Mouse (Mus musculus): ENCODE results near the gene Chd5.
A peak's percentile ranks its signal among the peaks of the same experiment; 100 is the strongest.

The Chd5 gene

DNA sequence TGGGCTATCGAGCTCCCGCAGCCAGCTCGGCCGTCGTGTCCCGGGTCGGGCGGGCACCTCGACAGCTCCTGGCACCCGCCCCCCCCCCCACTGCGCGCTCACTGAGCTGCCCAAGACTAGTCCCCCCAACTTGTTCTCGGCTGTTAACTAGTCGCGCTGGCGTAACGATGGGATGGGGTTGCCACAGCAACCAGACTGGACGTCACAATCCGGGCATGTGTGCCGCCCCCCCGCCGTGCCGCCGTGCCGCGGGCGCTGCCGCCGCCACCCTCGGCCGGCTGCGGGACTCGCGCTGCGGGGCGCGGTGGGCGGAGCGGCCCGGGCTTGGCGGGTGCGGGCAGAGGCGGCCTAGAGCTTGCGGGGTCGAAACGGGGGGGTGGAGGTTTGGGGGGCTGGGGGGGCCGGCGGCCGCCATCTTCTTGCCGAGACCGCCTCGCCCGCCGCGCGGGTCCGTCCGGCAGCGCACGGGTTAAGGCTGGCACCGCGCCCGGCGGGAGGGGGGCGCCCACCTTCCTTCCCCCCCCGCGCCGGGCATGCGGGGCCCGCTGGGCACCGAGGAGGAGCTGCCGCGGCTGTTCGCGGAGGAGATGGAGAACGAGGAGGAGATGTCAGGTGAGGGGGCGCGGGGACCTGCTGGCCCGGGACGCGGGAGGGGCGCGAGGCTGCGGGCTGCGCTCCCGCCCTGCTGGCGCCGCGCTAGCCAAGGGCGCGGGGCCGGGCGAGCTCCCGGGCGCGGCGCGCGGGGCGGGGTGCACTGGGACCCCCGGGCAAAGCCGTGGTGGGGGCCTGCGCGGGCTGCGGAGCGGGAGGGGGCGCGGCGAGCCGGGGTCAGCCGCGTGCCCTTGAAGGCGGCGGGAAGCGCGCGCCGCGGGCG is at the start of gene Chd5:
TSS of gene Chd5 (plus strand) at position 233 of the 874 bp plus-strand sequence.
- no peak for DNase-seq (ENCODE audit: low spot score in 2 of 2)

DNA sequence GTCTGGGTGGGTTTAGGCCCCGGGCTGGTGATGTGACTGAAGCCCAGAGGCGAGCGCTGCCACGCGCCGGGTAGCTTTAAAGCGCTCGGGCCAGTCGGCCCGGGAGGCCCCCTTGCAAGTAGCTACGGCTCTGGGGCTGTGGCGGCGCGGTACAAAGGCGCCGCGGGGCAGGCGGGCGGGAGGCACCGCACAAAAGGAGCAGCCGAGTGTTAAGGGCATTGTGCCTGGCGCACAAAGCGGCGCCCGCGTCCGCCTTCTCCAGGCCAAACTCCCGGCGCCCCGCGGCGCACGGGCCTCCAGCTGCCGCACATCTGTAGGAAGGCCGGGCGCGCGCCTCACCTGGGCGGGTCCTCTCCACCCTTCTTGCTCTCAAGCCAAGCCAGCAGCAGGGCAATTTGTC is 48.1 kb upstream of the Chd5 start:
- DNase-seq (ENCODE audit: low spot score in 2 of 2) = no peak

GRCm38 (mm10) chr4:152290991-152291390 is 47.5 kb upstream of the Chd5 start:
- DNase-seq (ENCODE audit: low spot score in 2 of 2) = no peak

DNA sequence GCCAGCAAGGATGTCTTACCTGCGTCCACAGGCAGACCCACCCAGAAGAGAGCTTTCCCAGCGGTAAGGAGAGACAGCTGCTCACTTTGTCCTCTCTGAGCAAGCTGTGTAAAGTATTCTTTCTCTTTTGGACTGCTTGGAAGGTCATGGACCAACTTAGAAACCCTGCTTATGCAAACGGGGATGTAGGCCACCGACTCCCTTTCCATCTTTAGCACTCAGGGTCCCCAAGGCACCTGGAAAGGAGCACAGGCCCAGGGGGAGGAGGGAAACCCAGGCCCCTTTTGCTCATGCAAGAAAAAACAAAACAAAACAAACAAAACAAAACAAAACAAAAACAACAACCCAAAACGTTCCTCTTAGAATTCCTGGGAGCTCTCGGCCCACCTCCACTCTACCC is 46.9 kb upstream of the Chd5 start, which contains the start of gene Hes3:
TSS of gene Hes3 (minus strand) at position 101 of the 400 bp plus-strand sequence.
- no peak for DNase-seq (ENCODE audit: low spot score in 2 of 2)

DNA sequence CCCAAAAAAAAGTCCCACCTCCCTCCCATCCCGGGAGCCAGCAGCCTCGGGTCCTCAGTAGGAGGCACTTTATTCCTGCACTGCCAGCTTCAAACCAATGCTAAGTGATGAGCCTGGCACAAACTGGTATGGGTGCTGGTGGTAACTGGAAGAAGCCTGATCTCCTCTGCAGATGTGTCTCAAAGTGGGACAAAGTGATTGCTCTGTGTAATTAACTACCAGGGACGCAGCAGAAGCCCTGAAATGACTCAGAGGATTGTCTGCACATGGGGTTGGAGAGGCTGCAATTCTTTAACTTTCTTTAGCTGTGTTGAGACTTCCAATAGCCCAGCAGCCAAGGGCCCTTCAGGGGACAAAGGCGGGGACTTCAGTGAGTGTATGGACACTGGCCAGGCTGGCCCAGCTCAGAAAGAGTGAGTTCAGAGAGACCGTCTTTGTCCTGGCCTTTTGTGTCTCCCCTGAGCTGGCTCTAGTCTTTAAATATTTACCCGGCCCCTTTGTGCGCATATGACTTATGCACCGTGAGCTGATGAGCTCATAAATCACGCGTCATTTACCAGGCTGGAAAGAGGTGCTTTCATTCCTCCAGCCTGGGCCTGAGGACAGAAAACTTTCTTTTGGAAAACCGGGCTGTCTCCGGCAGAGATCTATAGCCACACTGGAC is 46.2 kb upstream of the Chd5 start:
- no peak for DNase-seq (ENCODE audit: low spot score in 2 of 2)

- no peak for DNase-seq (ENCODE audit: low spot score in 2 of 2)
Observed at GRCm38 (mm10) chr4:152294188-152294929, 44.1 kb upstream of the Chd5 start.

- DNase-seq (ENCODE audit: low spot score in 2 of 2) = no peak
Observed at GRCm38 (mm10) chr4:152295916-152296315, 42.5 kb upstream of the Chd5 start.

GRCm38 (mm10) chr4:152296371-152296770 is 42.1 kb upstream of the Chd5 start:
- no peak for DNase-seq (ENCODE audit: low spot score in 2 of 2)

- DNase-seq (ENCODE audit: low spot score in 2 of 2) = peak; percentile 96 to 98
Observed at GRCm38 (mm10) chr4:152296874-152297861, 41.3 kb upstream of the Chd5 start, which contains the start of gene Icmt. Gene Icmt, plus strand, starts transcription at chr4:152297227.

GRCm38 (mm10) chr4:152298836-152299235 is 39.6 kb upstream of the Chd5 start:
- no peak for DNase-seq (ENCODE audit: low spot score in 2 of 2)

DNA sequence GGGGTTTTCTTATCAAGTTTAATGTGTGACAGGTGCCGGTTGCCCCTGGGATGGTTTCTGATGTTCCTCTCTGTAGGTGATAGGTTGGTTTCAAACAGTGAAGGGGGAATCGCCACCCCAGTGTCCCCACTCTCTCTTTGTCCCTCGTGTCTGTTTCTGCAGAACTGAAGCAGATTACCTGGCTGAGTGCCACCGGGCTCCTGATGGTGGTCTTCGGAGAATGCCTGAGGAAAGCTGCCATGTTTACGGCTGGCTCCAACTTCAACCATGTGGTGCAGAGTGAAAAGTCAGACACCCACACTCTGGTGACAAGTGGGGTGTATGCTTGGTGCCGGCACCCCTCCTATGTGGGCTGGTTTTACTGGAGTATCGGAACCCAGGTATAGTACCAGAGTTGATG is 38.1 kb upstream of the Chd5 start:
- no peak for DNase-seq (ENCODE audit: low spot score in 2 of 2)

DNA sequence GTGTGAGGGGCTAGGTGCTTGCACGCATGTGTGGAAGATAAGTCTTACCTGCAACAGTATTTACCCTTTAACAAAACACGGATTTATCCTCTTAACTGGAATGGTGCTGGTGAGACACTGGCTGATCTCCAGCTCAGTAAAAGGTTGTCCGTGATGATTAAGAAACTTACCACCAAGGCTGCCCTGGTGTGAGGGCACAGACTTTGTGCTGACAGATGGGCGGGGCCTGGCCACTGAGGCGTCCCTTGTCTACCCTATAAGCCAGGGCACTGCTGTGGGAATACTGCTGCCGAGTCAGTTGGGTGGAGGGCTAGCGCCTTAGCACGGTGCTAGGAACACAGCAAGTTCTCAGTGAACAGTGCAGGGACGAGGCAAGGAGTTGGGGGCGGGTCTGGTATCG is 36.4 kb upstream of the Chd5 start:
- no peak for DNase-seq (ENCODE audit: low spot score in 2 of 2)

DNA sequence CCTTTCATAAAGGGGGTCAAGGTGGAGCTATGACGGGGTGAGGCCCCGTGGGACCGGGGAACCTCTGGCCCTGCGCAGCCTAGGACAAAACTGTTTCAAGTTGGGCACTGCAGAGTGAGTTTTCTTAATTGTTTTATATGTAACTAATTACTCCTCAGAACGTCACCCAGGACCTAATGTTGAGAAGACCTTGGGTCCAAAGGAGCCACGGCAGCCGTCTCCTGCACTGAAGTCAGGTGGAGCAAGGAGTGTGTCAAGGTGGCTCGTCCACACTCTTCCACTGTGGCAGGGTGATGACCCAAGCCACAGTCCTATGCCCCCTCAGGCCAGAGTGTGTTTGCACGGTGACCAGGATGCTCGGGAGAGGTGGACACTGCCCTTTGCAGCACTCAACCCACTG is 35.3 kb upstream of the Chd5 start:
- no peak for DNase-seq (ENCODE audit: low spot score in 2 of 2)

DNA sequence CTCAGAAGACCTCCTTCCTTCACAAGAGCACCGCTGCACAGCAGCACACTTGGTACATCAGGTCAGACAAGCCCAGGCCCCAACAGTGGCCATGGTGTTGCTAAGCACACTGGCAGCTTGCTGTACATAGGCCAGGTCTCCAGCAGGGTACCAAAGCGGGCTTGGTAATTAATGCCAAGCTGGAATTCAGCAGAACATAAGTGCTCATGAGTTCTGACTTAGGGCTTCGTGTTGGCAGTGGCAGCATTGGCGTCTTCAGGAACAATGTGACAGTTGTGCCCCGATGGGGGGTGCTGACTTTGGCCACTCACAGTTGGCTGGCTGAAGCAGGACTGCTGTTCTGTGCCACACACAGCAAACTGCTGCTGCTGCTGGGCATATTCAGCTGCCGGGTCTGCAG is 33.8 kb upstream of the Chd5 start:
- no peak for DNase-seq (ENCODE audit: low spot score in 2 of 2)

DNA sequence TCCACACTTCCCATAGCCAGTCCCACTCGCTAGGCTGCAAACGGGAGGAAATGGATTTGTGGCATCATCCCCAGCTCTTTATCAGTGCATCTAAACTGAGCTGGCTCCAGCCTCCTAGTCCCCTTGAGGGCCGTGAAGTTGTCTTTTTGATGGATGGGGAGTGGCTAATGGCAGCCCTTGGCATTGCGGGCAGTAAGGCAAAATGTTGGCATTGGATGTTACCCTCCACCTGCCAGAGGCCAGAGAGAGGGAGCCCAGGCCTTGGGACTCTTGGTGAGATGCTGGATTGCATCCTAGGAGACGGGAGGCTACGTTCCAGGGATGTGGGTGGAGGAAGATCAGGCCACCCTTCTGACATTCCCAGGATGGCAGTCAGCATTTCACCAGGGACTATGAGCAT is 32.5 kb upstream of the Chd5 start:
- DNase-seq (ENCODE audit: low spot score in 2 of 2) = no peak

- no peak for DNase-seq (ENCODE audit: low spot score in 2 of 2)
Observed at GRCm38 (mm10) chr4:152307542-152307941, 30.9 kb upstream of the Chd5 start.

- DNase-seq (ENCODE audit: low spot score in 2 of 2) = no peak
Observed at GRCm38 (mm10) chr4:152312186-152312585, 26.3 kb upstream of the Chd5 start.

- DNase-seq (ENCODE audit: low spot score in 2 of 2) = no peak
Observed at GRCm38 (mm10) chr4:152313211-152313632, 25.2 kb upstream of the Chd5 start.

DNA sequence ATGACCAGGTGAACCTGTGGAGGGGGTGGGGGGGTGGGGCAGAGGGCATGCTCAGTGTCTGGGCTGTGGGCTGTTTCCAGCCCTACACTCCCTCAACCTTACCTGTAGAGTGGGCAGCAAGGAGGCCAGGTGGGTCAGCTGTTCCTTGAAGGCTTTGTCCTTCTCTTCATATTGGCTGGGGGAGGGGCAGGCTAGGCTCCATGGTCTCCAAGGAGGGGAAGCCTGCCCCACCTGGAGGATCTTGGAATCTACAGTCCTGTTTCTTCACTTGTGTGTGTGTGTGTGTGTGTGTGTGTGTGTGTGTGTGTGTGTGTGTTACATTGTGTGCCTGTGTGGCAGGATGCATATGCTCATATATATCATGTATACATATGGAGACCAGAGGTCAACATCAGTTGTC is 24.5 kb upstream of the Chd5 start:
- DNase-seq (ENCODE audit: low spot score in 2 of 2) = no peak

- no peak for DNase-seq (ENCODE audit: low spot score in 2 of 2)
Observed at GRCm38 (mm10) chr4:152315498-152316213, 22.8 kb upstream of the Chd5 start.

Data from frontal cortex, postnatal 14 days (tissue).